Mouse (Mus musculus): ENCODE results near the gene Cacna1e. TPM values are rescaled to one million over a fixed set of nuclear protein-coding genes. Genes with fewer than 3 reads are reported as not detected.

Gene Cacna1e
- polyA plus RNA-seq, 1 experiment from 2014 or later = 0.14 TPM

DNA sequence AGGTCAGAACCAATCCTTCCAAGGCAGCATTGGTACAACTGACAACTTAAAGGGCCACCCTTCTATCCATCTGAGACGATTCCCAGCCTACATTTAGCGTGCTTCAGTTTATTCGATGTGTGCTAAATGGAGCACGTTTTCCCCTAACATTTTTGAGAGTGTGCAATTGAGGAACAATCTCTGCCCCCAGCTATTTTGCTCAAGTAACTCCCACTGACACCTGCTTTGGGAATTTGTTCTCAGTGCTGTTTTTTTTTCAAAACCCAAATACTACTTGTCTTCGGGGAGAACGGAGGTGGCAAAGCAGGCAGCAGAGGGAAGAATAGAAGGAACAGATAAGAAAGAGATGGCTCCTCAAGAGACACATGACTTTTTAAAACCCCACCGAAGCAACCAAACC is 456.0 kb downstream of the Cacna1e start:
- H3K9me3 ChIP-seq (replicated peaks) = no peaks in the 10 kb centered on the region
- H3K9ac ChIP-seq = no peak overlapping the region
- H3K4me2 ChIP-seq = no peak overlapping the region
- no peak for ATAC-seq (replicated peaks; ENCODE audit: insufficient number of reproducible peaks, insufficient read depth, low FRiP score, low read depth)
- no peak overlapping the region for H3K4me3 ChIP-seq
- no peaks in the 10 kb centered on the region for H3K36me3 ChIP-seq
- no peaks in the 10 kb centered on the region for H3K27me3 ChIP-seq
- 77% methylated on average over 7 of the region's 7 CpGs for WGBS
- no peaks in the 10 kb centered on the region for H3K4me1 ChIP-seq (replicated peaks)
- no peak overlapping the region for H3K27ac ChIP-seq

DNA sequence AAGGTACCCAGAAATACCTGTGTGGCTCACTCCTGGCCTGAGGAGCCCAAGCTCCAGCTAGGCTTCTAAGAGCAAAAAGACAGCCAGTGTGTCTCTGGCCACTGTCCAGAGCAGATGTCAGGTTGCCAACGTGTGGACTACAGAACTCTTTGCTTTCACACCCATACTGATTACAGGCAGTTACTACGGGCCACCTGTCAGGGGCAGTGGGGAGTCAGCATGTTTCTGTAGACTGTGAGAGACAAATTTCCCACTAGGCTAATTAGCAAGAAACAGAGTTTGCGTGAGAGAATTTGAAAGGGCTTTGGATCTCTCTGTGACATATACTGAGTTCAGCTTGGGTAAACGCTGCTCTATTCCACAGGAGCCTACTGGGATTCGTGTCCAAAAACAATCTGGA is 466.0 kb downstream of the Cacna1e start:
- 48% methylated on average over 5 of the region's 5 CpGs for WGBS
- H3K27ac ChIP-seq = no peak overlapping the region
- no peaks in the 10 kb centered on the region for H3K4me1 ChIP-seq (replicated peaks)
- no peak overlapping the region for H3K9ac ChIP-seq
- H3K27me3 ChIP-seq = no peaks in the 10 kb centered on the region
- H3K36me3 ChIP-seq = no peaks in the 10 kb centered on the region
- H3K4me3 ChIP-seq = no peak overlapping the region
- H3K9me3 ChIP-seq (replicated peaks) = no peaks in the 10 kb centered on the region
- no peak for ATAC-seq (replicated peaks; ENCODE audit: insufficient number of reproducible peaks, insufficient read depth, low FRiP score, low read depth)
- H3K4me2 ChIP-seq = no peak overlapping the region

DNA sequence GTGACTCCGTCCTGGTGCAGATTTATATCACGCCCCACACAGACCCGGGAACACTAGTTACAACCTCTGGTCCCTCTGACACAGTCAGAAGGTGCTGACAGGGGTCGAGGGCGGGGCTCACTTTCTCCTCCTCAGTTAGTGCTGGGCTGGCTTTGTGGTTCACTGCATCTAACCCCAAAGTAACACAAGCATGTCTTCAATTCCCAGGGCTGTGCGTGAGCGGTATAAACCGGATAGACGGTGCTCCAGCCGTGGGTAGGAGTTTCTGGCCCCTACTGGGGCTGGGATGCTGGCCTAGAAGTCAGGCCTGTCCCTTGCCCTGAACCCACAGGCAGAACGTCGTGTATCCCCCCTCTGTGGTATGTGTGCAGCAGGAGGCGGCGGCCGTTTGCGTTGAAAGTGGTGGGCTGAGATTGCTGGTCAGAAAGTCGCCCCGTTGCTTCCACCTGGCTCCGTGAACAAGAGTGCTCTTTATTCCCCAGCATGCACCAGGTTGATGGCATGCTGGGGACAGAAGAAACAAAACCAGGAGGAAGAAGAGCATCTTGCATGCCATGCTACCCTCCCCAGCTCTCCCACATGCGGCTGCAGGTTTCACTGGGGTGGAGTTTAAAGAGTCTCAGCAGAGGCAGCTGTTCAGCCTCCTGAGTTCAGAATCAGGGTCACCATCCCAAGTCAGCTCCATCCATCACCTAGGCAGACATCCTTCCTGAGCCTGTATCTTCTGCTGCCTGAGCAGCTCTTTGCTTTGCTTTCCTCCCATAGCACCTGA is 467.7 kb downstream of the Cacna1e start:
- no peak overlapping the region for H3K4me3 ChIP-seq
- H3K4me2 ChIP-seq = no peak overlapping the region
- no peaks in the 10 kb centered on the region for H3K36me3 ChIP-seq
- no peaks in the 10 kb centered on the region for H3K4me1 ChIP-seq (replicated peaks)
- no peaks in the 10 kb centered on the region for H3K9me3 ChIP-seq (replicated peaks)
- no peaks in the 10 kb centered on the region for H3K27me3 ChIP-seq
- no peak overlapping the region for H3K27ac ChIP-seq
- no peak overlapping the region for H3K9ac ChIP-seq
- WGBS = 51% methylated on average over 20 of the region's 20 CpGs
- ATAC-seq (replicated peaks; ENCODE audit: insufficient number of reproducible peaks, insufficient read depth, low FRiP score, low read depth) = peak; percentile 31; the same call in 1 of the 2 replicates

DNA sequence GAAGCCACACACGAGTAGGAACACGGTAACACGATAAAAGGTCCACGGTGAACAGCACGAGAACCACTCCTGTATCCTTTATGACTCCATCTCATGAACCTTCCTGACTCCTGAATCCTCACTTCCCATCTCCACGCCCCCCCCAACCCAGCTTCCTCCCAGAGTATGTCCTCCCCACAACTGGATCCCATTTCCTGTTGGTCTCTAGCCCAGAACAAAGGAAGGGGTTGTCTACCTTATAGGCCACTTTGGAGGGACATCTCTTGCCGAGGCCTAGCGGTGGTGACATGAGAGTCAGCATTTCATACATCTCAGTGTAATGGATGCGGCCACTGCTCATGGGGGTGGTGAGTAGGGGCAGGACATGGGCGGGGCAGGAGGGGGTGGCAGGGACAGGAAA is 468.5 kb downstream of the Cacna1e start:
- Histone ChIP-seq H3K9me3 (replicated peaks) (no peaks in the 10 kb centered on the region), H3K27ac (no peak overlapping the region), H3K4me1 (replicated peaks) (no peaks in the 10 kb centered on the region), H3K4me2 (no peak overlapping the region), H3K4me3 (no peak overlapping the region), H3K27me3 (no peaks in the 10 kb centered on the region), H3K36me3 (no peaks in the 10 kb centered on the region), H3K9ac (no peak overlapping the region)
- 69% methylated on average over 10 of the region's 10 CpGs for WGBS
- ATAC-seq (replicated peaks; ENCODE audit: insufficient number of reproducible peaks, insufficient read depth, low FRiP score, low read depth) = no peak

DNA sequence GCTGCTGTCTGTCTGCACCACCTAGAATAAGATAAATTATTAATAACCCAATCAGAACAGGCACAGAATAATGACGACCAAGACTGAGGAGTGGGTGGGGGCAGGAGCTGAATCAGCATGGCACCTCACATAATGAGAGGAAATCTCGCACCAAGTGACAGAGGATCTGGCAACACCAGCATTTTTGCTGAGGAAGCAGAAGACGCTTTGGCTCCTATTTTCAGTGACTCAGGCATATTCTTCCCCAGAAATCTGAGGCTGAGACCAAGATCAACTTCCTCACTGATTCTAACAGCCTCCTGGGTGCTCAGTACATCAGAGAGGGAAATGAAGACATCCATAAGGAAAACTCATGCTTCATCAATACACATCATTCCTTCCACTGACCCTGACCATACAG is 471.2 kb downstream of the Cacna1e start:
- Histone ChIP-seq H3K36me3 (no peaks in the 10 kb centered on the region), H3K27me3 (no peaks in the 10 kb centered on the region), H3K27ac (no peak overlapping the region), H3K4me3 (no peak overlapping the region), H3K9ac (no peak overlapping the region), H3K4me1 (replicated peaks) (no peaks in the 10 kb centered on the region), H3K4me2 (no peak overlapping the region), H3K9me3 (replicated peaks) (no peaks in the 10 kb centered on the region)
- ATAC-seq (replicated peaks; ENCODE audit: insufficient number of reproducible peaks, insufficient read depth, low FRiP score, low read depth) = no peak
- WGBS = 67% methylated on average over 3 of the region's 3 CpGs

DNA sequence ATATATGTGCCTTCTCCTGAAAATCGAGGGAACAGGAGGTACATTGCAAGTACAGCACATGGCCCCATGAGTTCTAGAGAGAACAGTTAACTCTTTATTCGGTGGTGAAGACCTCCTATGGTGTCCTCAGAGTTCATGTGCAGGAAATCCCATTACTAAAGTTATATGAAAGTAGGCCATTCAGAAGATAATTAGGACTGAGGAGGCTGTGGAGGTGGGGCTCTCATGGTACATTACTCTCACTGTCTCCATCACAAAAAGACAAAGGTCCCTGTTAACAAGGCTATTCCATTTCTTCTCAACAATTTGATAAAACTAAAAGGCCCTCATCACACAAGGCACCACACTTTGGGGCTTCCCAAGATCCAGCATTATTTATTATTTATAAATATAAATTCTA is 475.2 kb downstream of the Cacna1e start:
- no peaks in the 10 kb centered on the region for H3K4me1 ChIP-seq (replicated peaks)
- H3K9ac ChIP-seq = no peak overlapping the region
- no peaks in the 10 kb centered on the region for H3K27me3 ChIP-seq
- no peaks in the 10 kb centered on the region for H3K36me3 ChIP-seq
- H3K9me3 ChIP-seq (replicated peaks) = no peaks in the 10 kb centered on the region
- WGBS = 72% methylated on average over 2 of the region's 2 CpGs
- ATAC-seq (replicated peaks; ENCODE audit: insufficient number of reproducible peaks, insufficient read depth, low FRiP score, low read depth) = no peak
- H3K4me3 ChIP-seq = no peak overlapping the region
- no peak overlapping the region for H3K27ac ChIP-seq
- no peak overlapping the region for H3K4me2 ChIP-seq

DNA sequence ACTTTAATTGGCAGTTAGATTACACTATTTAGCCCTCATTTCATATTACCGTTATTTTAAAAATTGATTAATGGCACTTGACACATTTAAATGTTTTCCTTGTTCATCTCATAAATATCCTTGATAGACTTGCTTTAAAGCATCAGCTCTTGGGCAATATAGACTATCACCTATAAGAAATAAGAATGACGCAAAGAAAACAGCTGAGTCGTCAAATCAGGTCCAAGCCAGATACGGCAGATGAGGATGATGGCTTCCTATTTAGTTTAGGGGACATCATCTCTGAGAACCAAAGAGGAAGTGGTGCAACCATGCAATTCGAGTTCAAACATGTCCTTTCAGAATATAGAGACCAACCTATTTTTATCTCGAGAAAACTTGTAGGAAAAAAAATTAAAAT is 492.3 kb downstream of the Cacna1e start:
- Histone ChIP-seq H3K4me2 (no peak overlapping the region), H3K9ac (no peak overlapping the region), H3K4me1 (replicated peaks) (no peaks in the 10 kb centered on the region), H3K27me3 (no peaks in the 10 kb centered on the region), H3K36me3 (no peaks in the 10 kb centered on the region), H3K4me3 (no peak overlapping the region), H3K9me3 (replicated peaks) (no peaks in the 10 kb centered on the region), H3K27ac (no peak overlapping the region)
- WGBS = 79% methylated on average over 6 of the region's 6 CpGs
- no peak for ATAC-seq (replicated peaks; ENCODE audit: insufficient number of reproducible peaks, insufficient read depth, low FRiP score, low read depth)

Other genes starting within 250 kb of the Cacna1e start
- gene Ier5, start 215.1 kb upstream of the Cacna1e start, polyA plus RNA-seq (2015; fragmentation: Nextera tagmentation; extraction: Ambion mirVana) = 5.0 and 5.5 TPM in 2 replicates

Data from heart, embryonic 15.5 days (tissue).